Mouse (Mus musculus): ENCODE measurements at regions not wholly inside any gene's neighbourhood (a gene's known extent, or its start where the extent isn't known, plus 50 kb on each side); places are given as distances from the start of the nearest gene placed in this dataset.

DNA sequence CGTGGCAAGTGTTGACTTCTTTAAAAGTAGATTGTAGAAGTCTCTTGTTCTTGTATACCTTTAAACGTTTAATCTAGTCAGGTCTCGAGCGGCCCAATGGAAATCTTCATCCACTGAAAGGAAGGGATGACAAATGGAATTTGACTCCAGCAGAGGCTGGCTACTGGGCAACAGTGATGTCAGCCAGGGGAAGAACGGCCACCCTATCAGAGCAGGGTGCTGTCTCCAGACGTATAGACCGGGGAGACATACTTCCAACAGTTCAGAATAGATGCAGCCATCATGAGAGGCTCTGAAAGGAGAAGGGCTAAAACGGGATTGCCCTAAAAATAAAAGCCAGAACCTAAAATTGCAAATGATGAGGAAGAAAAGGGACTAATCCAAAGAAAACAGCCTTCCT is 108.0 kb downstream of the Bdh1 start:
- no peak for TF ChIP-seq CTCF (IDR thresholded peaks at IDR 0.05; ENCODE audit: low read depth)
- TF ChIP-seq EP300 (IDR thresholded peaks at IDR 0.05; ENCODE audit: low read depth): no peak

Measured in heart, postnatal 0 days (tissue).